Mouse (Mus musculus): ENCODE measurements around the gene Cap1.

The Cap1 gene

GRCm38 (mm10) chr4:122886579-122887254 lies 861 bp upstream of the Cap1 start:
- DNase-seq (ENCODE audit: low spot score), result no peak

GRCm38 (mm10) chr4:122884481-122885340 lies 1.1 kb downstream of the Cap1 start:
- DNase-seq (ENCODE audit: low spot score), result no peak

GRCm38 (mm10) chr4:122884051-122884450 lies 1.8 kb downstream of the Cap1 start:
- DNase-seq (ENCODE audit: low spot score), result no peak

- no peak for DNase-seq (ENCODE audit: low spot score)
These were observed 2.6 kb downstream of the Cap1 start for GRCm38 (mm10) chr4:122883294-122883693.

GRCm38 (mm10) chr4:122882544-122882943 lies 3.3 kb downstream of the Cap1 start:
- DNase-seq (ENCODE audit: low spot score), result no peak

- no peak for DNase-seq (ENCODE audit: low spot score)
These were observed 7.4 kb downstream of the Cap1 start for GRCm38 (mm10) chr4:122878333-122879070.

- no peak for DNase-seq (ENCODE audit: low spot score)
These were observed 12.3 kb downstream of the Cap1 start for GRCm38 (mm10) chr4:122873512-122873911.

- no peak for DNase-seq (ENCODE audit: low spot score)
These were observed 12.9 kb downstream of the Cap1 start for GRCm38 (mm10) chr4:122873003-122873402.

- no peak for DNase-seq (ENCODE audit: low spot score)
These were observed 13.9 kb downstream of the Cap1 start for GRCm38 (mm10) chr4:122871989-122872388.

- no peak for DNase-seq (ENCODE audit: low spot score)
These were observed 14.6 kb downstream of the Cap1 start for GRCm38 (mm10) chr4:122871269-122871668.

- DNase-seq (ENCODE audit: low spot score), result no peak
These were observed 15.1 kb downstream of the Cap1 start for GRCm38 (mm10) chr4:122870741-122871140.

GRCm38 (mm10) chr4:122870027-122870426 lies 15.8 kb downstream of the Cap1 start:
- no peak for DNase-seq (ENCODE audit: low spot score)

- DNase-seq (ENCODE audit: low spot score), result no peak
These were observed 17.8 kb downstream of the Cap1 start for GRCm38 (mm10) chr4:122868041-122868440.

- no peak for DNase-seq (ENCODE audit: low spot score)
These were observed 24.0 kb downstream of the Cap1 start for GRCm38 (mm10) chr4:122861836-122862235.

- no peak for DNase-seq (ENCODE audit: low spot score)
These were observed 26.7 kb downstream of the Cap1 start for GRCm38 (mm10) chr4:122859096-122859674.

- DNase-seq (ENCODE audit: low spot score), result no peak
These were observed 27.9 kb downstream of the Cap1 start for GRCm38 (mm10) chr4:122857909-122858308.

- no peak for DNase-seq (ENCODE audit: low spot score)
These were observed 31.1 kb downstream of the Cap1 start for GRCm38 (mm10) chr4:122854770-122855169.

- no peak for DNase-seq (ENCODE audit: low spot score)
These were observed 32.2 kb downstream of the Cap1 start for GRCm38 (mm10) chr4:122853691-122854090.

- DNase-seq (ENCODE audit: low spot score), result no peak
These were observed 34.3 kb downstream of the Cap1 start for GRCm38 (mm10) chr4:122851535-122851934.

- no peak for DNase-seq (ENCODE audit: low spot score)
These were observed 37.7 kb downstream of the Cap1 start for GRCm38 (mm10) chr4:122848150-122848621.

GRCm38 (mm10) chr4:122838416-122838815 lies 47.4 kb downstream of the Cap1 start:
- DNase-seq (ENCODE audit: low spot score), result no peak

- DNase-seq (ENCODE audit: low spot score), result no peak
These were observed 47.9 kb downstream of the Cap1 start for GRCm38 (mm10) chr4:122837994-122838393.
